Mouse (Mus musculus) neural tube, embryonic 12.5 days (tissue): ENCODE measurements around the gene Pskh1. TPM values are rescaled to one million over a fixed set of nuclear protein-coding genes. Genes with fewer than 3 reads are reported as not detected.

Experiments
- ATAC-seq: fragments of 200-750 bp; cut with Nextera tagmentation; 2 replicates; pipeline ENCODE4 v1.8.0; 2017; ENCODE audit warnings: low read depth, mild to moderate bottlenecking, moderate TSS enrichment, moderate library complexity; ENCODE audit not compliant: low FRiP score
- H3K27ac ChIP-seq: fragments of 300-500 bp; sonication (generic); 2 replicates; pipeline ENCODE4 v1.5.1; 2016
- H3K27me3 ChIP-seq: fragments of 300-500 bp; sonication (generic); replicated peaks from 2 replicates; pipeline ENCODE4 v1.6.1; 2016; ENCODE audit warnings: mild to moderate bottlenecking
- H3K36me3 ChIP-seq: fragments of 300-500 bp; sonication (generic); 2 replicates; pipeline ENCODE4 v1.6.1; 2016; ENCODE audit warnings: mild to moderate bottlenecking
- H3K4me1 ChIP-seq: fragments of 300-500 bp; sonication (generic); 2 replicates; pipeline ENCODE4 v1.6.1; 2016
- H3K4me2 ChIP-seq: fragments of 300-500 bp; sonication (generic); replicated peaks from 2 replicates; pipeline ENCODE4 v1.6.1; 2016; ENCODE audit warnings: mild to moderate bottlenecking
- H3K4me3 ChIP-seq: fragments of 300-500 bp; sonication (generic); 2 replicates; pipeline ENCODE4 v1.5.1; 2016
- H3K9ac ChIP-seq: fragments of 300-500 bp; sonication (generic); 2 replicates; pipeline ENCODE4 v1.6.1; 2016; ENCODE audit warnings: mild to moderate bottlenecking
- H3K9me3 ChIP-seq: fragments of 300-500 bp; sonication (generic); 2 replicates; pipeline ENCODE4 v1.6.1; 2016; ENCODE audit warnings: mild to moderate bottlenecking
- WGBS: fragments of 180-500 bp; shearing (Covaris S2); methylation state at CpG from one replicate; pipeline ENCODE4 v1.1.7; 2016; 5-methylcytosine and 5-hydroxymethylcytosine counted together
- polyA plus RNA-seq: library from polyadenylated mRNA; unstranded; fragments of >200 nt; fragmentation: Nextera tagmentation; extraction: Ambion mirVana; gene quantifications from 2 replicates; pipeline ENCODE4 v1.2.1, GENCODE M21; 2016

The Pskh1 gene
- polyA plus RNA-seq, 1 experiment from 2014 or later, result 20.8 TPM

DNA sequence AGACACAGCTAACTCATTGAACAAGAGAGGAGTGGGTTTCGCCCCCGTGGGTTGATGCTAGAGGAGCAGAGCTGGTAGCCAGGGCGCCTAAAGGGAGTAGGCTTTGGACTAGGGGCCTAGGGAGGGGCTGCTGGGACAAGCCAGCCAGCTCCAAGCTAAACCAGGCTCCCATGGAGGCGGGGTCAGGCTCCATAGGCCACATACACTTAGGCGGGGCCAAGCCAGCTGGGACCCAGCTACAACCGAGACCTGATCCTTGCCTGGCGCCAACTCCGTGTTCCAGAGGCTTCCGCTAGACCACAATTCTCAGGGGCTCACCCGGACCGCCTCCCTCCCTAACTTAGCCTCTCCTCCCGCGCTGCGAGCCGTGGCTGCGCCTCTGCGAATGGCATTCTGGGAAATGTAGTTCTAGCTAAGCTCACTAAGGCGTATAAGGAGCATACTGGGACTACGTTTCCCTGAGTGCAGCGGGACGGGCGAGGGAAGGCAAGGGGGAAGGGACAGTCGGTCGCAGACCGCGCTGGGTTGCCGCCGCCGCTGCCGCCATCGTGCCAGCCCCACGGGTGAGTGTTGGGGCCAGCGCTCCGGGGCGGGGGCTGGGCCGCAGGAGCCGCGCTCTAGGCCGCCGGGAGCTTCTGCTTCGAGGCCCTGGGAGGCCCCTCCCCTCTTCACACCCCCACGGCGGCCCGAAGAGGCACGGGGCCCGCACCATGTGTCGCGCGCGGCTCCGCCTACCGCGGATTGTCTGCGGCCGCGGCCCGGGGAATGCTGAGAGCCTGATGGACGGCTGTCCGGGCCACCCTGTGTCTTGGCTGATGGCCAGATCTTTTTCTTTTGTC, 39.9 kb upstream of the Pskh1 start, which contains the start of gene Nutf2:
Nutf2 (plus strand) TSS at position 438 of the 839 bp plus-strand sequence.
- H3K27me3 ChIP-seq, result no peaks in the 10 kb centered on the region
- H3K4me3 ChIP-seq, result peak within 1 kb of the TSS; percentile 97
- peak; percentile 97 for ATAC-seq
- no peaks in the 10 kb centered on the region for H3K9me3 ChIP-seq
- peaks cover 7% of the 10 kb centered on the region for H3K36me3 ChIP-seq
- under 1% methylated on average over 58 of the region's 59 CpGs for WGBS
- H3K27ac ChIP-seq, result peak within 1 kb of the TSS; percentile 72
- peak within 1 kb of the TSS; percentile 98 for H3K9ac ChIP-seq
- peak within 1 kb of the TSS; percentile 87 for H3K4me2 ChIP-seq
- peaks cover 64% of the 10 kb centered on the region for H3K4me1 ChIP-seq

DNA sequence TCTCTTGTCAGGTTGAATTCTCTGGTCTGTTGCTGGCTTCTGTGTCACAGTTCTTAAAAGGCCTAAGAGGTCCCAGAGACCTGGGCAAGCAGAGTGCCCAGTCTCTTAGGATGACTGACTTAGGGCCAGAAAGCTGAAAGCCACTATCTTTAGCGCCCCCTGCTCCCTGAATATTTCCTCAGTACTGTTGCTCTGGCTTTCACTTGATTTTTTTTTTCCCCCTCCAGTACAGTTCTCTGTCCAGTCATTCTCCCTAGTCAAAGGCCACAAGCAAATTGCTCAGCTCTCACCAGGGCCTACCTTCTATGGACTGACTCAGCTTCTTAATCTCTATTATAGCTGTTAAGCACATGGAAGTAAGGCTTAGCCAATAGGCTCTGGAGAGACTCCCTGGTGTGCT, 38.3 kb upstream of the Pskh1 start:
- no peak overlapping the region for H3K27ac ChIP-seq
- H3K27me3 ChIP-seq, result no peaks in the 10 kb centered on the region
- H3K36me3 ChIP-seq, result peaks cover 16% of the 10 kb centered on the region
- ATAC-seq, result no peak
- H3K4me2 ChIP-seq, result peak overlapping the region; percentile 87
- no peaks in the 10 kb centered on the region for H3K9me3 ChIP-seq
- peaks cover 50% of the 10 kb centered on the region for H3K4me1 ChIP-seq
- H3K9ac ChIP-seq, result peak overlapping the region; percentile 98
- peak overlapping the region; percentile 97 for H3K4me3 ChIP-seq
- WGBS, result 14% methylated on average over 1 of the region's 1 CpGs

GRCm38 (mm10) chr8:105866364-105867029, 33.7 kb upstream of the Pskh1 start:
- Histone ChIP-seq H3K4me3 (no peak overlapping the region), H3K4me1 (peaks cover 22% of the 10 kb centered on the region), H3K27ac (no peak overlapping the region), H3K9ac (no peak overlapping the region), H3K36me3 (peaks cover 47% of the 10 kb centered on the region), H3K9me3 (no peaks in the 10 kb centered on the region), H3K4me2 (no peak overlapping the region), H3K27me3 (no peaks in the 10 kb centered on the region)
- 85% methylated on average over 6 of the region's 6 CpGs for WGBS
- no peak for ATAC-seq

DNA sequence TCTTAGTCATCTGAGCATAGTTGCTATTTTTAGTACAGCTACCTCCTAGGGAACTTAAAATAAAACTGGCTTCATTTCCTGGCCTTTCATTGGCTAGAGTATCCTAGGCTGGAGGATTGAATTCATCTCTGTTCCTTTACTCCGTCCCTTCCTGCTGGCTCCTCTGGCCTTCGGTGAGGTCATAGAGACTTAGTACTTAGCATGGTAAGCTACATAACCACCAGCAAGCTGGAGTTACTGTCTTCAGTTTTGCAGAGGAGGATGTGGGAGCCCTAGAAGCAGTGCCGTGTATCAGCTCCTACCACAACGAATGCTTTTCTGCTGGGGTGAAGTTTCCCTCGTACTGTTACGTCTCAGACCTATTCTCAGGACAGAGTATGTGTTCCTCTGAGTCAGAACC, 25.9 kb upstream of the Pskh1 start:
- H3K4me3 ChIP-seq, result no peak overlapping the region
- no peak for ATAC-seq
- no peaks in the 10 kb centered on the region for H3K27me3 ChIP-seq
- H3K4me1 ChIP-seq, result no peaks in the 10 kb centered on the region
- peaks cover 67% of the 10 kb centered on the region for H3K36me3 ChIP-seq
- WGBS, result 91% methylated on average over 6 of the region's 6 CpGs
- no peaks in the 10 kb centered on the region for H3K9me3 ChIP-seq
- no peak overlapping the region for H3K4me2 ChIP-seq
- H3K9ac ChIP-seq, result no peak overlapping the region
- no peak overlapping the region for H3K27ac ChIP-seq

- peak within 1 kb of the TSS; percentile 96 for H3K4me2 ChIP-seq
- peaks cover 53% of the 10 kb centered on the region for H3K36me3 ChIP-seq
- 2% methylated on average over 45 of the region's 45 CpGs for WGBS
- no peaks in the 10 kb centered on the region for H3K9me3 ChIP-seq
- peaks cover 20% of the 10 kb centered on the region for H3K4me1 ChIP-seq
- peak; percentile 77 for ATAC-seq
- H3K9ac ChIP-seq, result peak within 1 kb of the TSS; percentile 95
- no peaks in the 10 kb centered on the region for H3K27me3 ChIP-seq
- no peak within 1 kb of the TSS for H3K27ac ChIP-seq
- peak within 1 kb of the TSS; percentile 86 for H3K4me3 ChIP-seq
Measured at GRCm38 (mm10) chr8:105880754-105881520, 19.3 kb upstream of the Pskh1 start, which contains the start of gene Edc4. Edc4 (plus strand) TSS chr8:105880881.

DNA sequence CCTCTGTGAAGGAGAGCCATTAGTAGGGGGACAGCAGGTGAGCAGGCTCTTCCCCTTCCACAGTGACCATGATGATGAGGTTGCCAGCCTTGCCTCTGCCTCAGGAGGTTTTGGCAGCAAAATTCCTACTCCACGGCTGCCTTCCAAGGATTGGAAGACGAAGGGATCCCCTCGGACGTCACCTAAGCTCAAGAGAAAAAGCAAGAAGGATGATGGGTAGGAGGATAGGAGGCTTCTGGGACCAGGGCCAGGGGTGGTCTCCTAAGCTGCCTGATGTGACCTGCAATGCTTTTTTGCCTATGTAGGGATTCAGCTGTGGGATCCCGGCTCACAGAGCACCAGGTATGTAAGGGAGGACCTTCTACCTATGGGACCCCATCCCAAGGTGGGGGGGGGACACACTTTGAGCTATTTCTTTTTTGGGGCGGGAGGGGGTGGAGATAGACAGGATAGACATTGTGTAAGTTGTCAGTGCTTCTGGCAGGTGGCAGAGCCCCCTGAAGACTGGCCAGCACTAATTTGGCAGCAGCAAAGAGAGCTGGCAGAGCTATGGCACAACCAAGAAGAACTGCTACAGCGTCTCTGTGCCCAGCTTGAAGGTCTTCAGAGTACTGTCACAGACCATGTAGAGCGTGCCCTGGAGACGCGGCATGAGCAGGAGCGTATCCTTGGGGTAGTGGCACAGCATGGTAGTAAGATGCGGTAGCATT, 10.3 kb upstream of the Pskh1 start:
- no peak for ATAC-seq

DNA sequence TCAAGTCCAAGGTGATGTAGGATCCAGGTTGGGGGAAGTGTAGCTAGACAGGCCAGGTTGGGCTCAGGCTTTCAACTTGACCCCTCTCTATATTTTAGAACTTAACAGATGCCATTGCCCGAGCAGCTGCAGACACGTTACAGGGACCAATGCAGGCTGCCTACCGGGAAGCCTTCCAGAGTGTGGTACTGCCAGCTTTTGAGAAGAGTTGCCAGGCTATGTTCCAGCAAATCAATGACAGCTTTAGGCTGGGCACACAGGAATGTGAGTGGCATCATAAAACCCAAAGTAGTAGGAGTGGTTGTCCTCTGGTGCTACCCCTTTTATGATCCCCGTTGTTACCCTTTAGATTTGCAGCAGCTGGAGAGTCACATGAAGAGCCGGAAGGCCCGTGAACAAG, 9.4 kb upstream of the Pskh1 start:
- Histone ChIP-seq H3K9me3 (no peaks in the 10 kb centered on the region), H3K27me3 (no peaks in the 10 kb centered on the region), H3K27ac (no peak overlapping the region), H3K9ac (no peak overlapping the region), H3K4me1 (peaks cover 7% of the 10 kb centered on the region), H3K4me3 (no peak overlapping the region), H3K4me2 (no peak overlapping the region), H3K36me3 (peaks cover 80% of the 10 kb centered on the region)
- ATAC-seq, result no peak
- 75% methylated on average over 6 of the region's 6 CpGs for WGBS

More for the DNA sequence above, 10.3 kb upstream of the Pskh1 start:
- H3K27ac ChIP-seq, result no peak overlapping the region
- no peaks in the 10 kb centered on the region for H3K9me3 ChIP-seq
- 94% methylated on average over 12 of the region's 12 CpGs for WGBS
- H3K4me3 ChIP-seq, result no peak overlapping the region
- no peak overlapping the region for H3K4me2 ChIP-seq
- peaks cover 7% of the 10 kb centered on the region for H3K4me1 ChIP-seq
- H3K36me3 ChIP-seq, result peaks cover 87% of the 10 kb centered on the region
- no peaks in the 10 kb centered on the region for H3K27me3 ChIP-seq
- no peak overlapping the region for H3K9ac ChIP-seq

DNA sequence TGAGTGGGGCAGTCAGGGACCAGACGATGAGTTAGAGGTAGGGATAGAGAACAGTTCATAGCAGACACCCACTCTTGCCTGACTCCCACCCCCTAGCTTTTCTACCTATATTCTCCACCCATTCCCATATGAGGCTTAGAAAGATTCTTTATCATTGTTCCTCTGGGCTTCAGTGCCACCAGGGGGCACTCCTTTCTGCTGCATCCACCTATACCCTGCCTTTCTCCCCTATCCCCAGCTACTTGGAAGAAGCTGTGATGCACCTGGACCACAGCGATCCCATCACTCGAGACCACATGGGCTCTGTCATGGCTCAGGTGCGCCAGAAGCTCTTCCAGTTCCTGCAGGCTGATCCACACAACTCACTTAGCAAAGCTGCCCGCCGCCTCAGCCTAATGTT, 7.8 kb upstream of the Pskh1 start:
- no peak for ATAC-seq
- Histone ChIP-seq H3K27ac (no peak overlapping the region), H3K36me3 (peaks cover 64% of the 10 kb centered on the region), H3K4me2 (no peak overlapping the region), H3K4me3 (no peak overlapping the region), H3K9ac (no peak overlapping the region), H3K4me1 (peaks cover 7% of the 10 kb centered on the region), H3K9me3 (no peaks in the 10 kb centered on the region), H3K27me3 (no peaks in the 10 kb centered on the region)
- 89% methylated on average over 6 of the region's 6 CpGs for WGBS

- Histone ChIP-seq H3K9ac (peak within 1 kb of the TSS; percentile 22; the same call in 1 of the 2 replicates), H3K4me2 (peak within 1 kb of the TSS; percentile 50), H3K27ac (no peak within 1 kb of the TSS), H3K27me3 (no peaks in the 10 kb centered on the region), H3K36me3 (peaks cover 55% of the 10 kb centered on the region), H3K4me3 (0 out of 2 replicates have a peak within 1 kb of the TSS, but pooled peaks have one; percentile 11), H3K9me3 (no peaks in the 10 kb centered on the region), H3K4me1 (peaks cover 7% of the 10 kb centered on the region)
- ATAC-seq, result peak; percentile 92
- WGBS, result 8% methylated on average over 11 of the region's 11 CpGs
Measured at GRCm38 (mm10) chr8:105893339-105893738, 6.9 kb upstream of the Pskh1 start, which contains the start of gene Nrn1l. Nrn1l (plus strand) TSS chr8:105893567.

DNA sequence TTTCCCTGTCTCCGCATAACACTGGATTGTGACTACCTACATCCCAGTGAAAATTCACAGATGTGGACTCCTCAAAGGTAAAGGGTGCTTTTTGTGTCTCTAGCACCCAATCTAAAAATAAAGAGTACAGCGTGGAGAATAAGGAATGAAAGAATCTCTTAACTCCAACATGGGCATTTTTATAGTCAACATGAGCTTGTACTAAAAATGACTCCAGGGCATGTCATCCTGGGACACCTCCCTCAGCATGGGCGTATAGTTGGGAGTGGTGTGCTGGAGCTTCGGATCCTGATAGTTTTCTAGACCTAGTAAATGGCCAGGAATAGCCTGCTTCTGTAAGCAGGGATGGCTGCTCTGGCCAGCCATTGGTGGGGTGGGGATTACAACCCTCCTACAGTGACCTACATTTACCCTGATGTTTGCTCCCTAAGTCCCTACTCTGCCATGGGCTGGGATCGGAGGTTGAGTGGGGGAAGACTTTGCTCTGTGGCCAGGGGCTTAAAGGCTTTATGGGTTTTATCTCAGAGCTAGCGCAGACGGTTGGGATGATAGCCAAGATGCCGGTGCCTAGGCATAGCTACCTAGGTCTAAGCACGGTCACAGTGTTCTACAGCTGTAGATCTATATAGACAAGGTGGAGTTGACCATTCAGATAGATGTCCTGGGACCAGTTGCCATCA, 2.3 kb upstream of the Pskh1 start:
- Histone ChIP-seq H3K4me3 (no peak overlapping the region), H3K9me3 (no peaks in the 10 kb centered on the region), H3K27me3 (no peaks in the 10 kb centered on the region), H3K36me3 (peaks cover 10% of the 10 kb centered on the region; the same call in 1 of the 2 replicates), H3K4me2 (no peak overlapping the region), H3K9ac (no peak overlapping the region), H3K27ac (no peak overlapping the region), H3K4me1 (peaks cover 14% of the 10 kb centered on the region)
- ATAC-seq, result no peak
- WGBS, result 85% methylated on average over 9 of the region's 9 CpGs
